Mouse (Mus musculus): ENCODE measurements around the gene Tex261. TPM values are rescaled to one million over a fixed set of nuclear protein-coding genes. Genes with fewer than 3 reads are reported as not detected.

Tex261 gene
- polyA plus RNA-seq (2016; fragmentation: Nextera tagmentation; extraction: Ambion mirVana) = 61.6 and 72.0 TPM in 2 replicates

- Histone ChIP-seq H3K9me3 (no peaks in the 10 kb centered on the region), H3K36me3 (replicated peaks) (peaks cover 18% of the 10 kb centered on the region), H3K9ac (peak within 1 kb of the TSS; percentile 90), H3K27me3 (no peaks in the 10 kb centered on the region), H3K4me3 (replicated peaks) (peak within 1 kb of the TSS; percentile 89), H3K4me1 (peaks cover 21% of the 10 kb centered on the region), H3K27ac (peak within 1 kb of the TSS; percentile 71), H3K4me2 (peak within 1 kb of the TSS; percentile 84)
- ATAC-seq (ENCODE audit: low FRiP score) = peak; percentile 96
- under 1% methylated on average over 42 of the region's 45 CpGs for WGBS
Observed at GRCm38 (mm10) chr6:83775638-83776293, at the start of gene Tex261. Gene Tex261 (minus strand): TSS chr6:83775813.

GRCm38 (mm10) chr6:83821856-83822255 is 46.2 kb upstream of the Tex261 start:
- peaks cover 4% of the 10 kb centered on the region; the same call in 1 of the 2 replicates for H3K9me3 ChIP-seq
- no peak overlapping the region for H3K4me2 ChIP-seq
- no peaks in the 10 kb centered on the region for H3K27me3 ChIP-seq
- ATAC-seq (ENCODE audit: low FRiP score) = no peak
- H3K4me1 ChIP-seq = peaks cover 16% of the 10 kb centered on the region
- no peak overlapping the region for H3K9ac ChIP-seq
- no peak overlapping the region for H3K4me3 ChIP-seq (replicated peaks)
- WGBS = 55% methylated on average over 2 of the region's 2 CpGs
- H3K27ac ChIP-seq = no peak overlapping the region
- peaks cover 9% of the 10 kb centered on the region; the same call in 1 of the 2 replicates for H3K36me3 ChIP-seq (replicated peaks)

- Histone ChIP-seq H3K36me3 (replicated peaks) (peaks cover 13% of the 10 kb centered on the region; the same call in 1 of the 2 replicates), H3K4me2 (no peak overlapping the region), H3K4me1 (peaks cover 16% of the 10 kb centered on the region), H3K9me3 (peaks cover 6% of the 10 kb centered on the region; the same call in 1 of the 2 replicates), H3K27ac (no peak overlapping the region), H3K9ac (no peak overlapping the region), H3K4me3 (replicated peaks) (no peak overlapping the region), H3K27me3 (no peaks in the 10 kb centered on the region)
- WGBS = 87% methylated on average over 2 of the region's 2 CpGs
- ATAC-seq (ENCODE audit: low FRiP score) = no peak
Observed at GRCm38 (mm10) chr6:83820727-83821515, 45.3 kb upstream of the Tex261 start.

- H3K9ac ChIP-seq = 0 out of 2 replicates have a peak overlapping the region, but pooled peaks have one; percentile 0
Observed at GRCm38 (mm10) chr6:83818996-83819395, 43.4 kb upstream of the Tex261 start.

GRCm38 (mm10) chr6:83815801-83816200 is 40.2 kb upstream of the Tex261 start:
- Histone ChIP-seq H3K4me3 (replicated peaks) (no peak overlapping the region), H3K27me3 (no peaks in the 10 kb centered on the region), H3K27ac (no peak overlapping the region), H3K36me3 (replicated peaks) (peaks cover 47% of the 10 kb centered on the region), H3K4me1 (peaks cover 12% of the 10 kb centered on the region), H3K9me3 (peaks cover 9% of the 10 kb centered on the region; the same call in 1 of the 2 replicates), H3K9ac (no peak overlapping the region), H3K4me2 (no peak overlapping the region)
- ATAC-seq (ENCODE audit: low FRiP score) = no peak
- WGBS = 92% methylated on average over 3 of the region's 3 CpGs

More at GRCm38 (mm10) chr6:83818996-83819395, 43.4 kb upstream of the Tex261 start:
- no peaks in the 10 kb centered on the region for H3K27me3 ChIP-seq
- H3K36me3 ChIP-seq (replicated peaks) = peaks cover 27% of the 10 kb centered on the region
- no peak for ATAC-seq (ENCODE audit: low FRiP score)
- peaks cover 16% of the 10 kb centered on the region for H3K4me1 ChIP-seq
- peak overlapping the region; percentile 47; the same call in 1 of the 2 replicates for H3K27ac ChIP-seq
- no peak overlapping the region for H3K4me3 ChIP-seq (replicated peaks)
- WGBS = 51% methylated on average over 1 of the region's 1 CpGs
- no peak overlapping the region for H3K4me2 ChIP-seq
- H3K9me3 ChIP-seq = peaks cover 9% of the 10 kb centered on the region; the same call in 1 of the 2 replicates

- Histone ChIP-seq H3K4me1 (no peaks in the 10 kb centered on the region), H3K9ac (no peak overlapping the region), H3K4me2 (no peak overlapping the region), H3K4me3 (replicated peaks) (no peak overlapping the region), H3K27me3 (no peaks in the 10 kb centered on the region), H3K36me3 (replicated peaks) (peaks cover 49% of the 10 kb centered on the region), H3K9me3 (no peaks in the 10 kb centered on the region), H3K27ac (no peak overlapping the region)
- no peak for ATAC-seq (ENCODE audit: low FRiP score)
- WGBS = 88% methylated on average over 3 of the region's 3 CpGs
Observed at GRCm38 (mm10) chr6:83802846-83803245, 27.2 kb upstream of the Tex261 start.

- H3K4me1 ChIP-seq = no peaks in the 10 kb centered on the region
- H3K4me2 ChIP-seq = no peak overlapping the region
- no peaks in the 10 kb centered on the region for H3K27me3 ChIP-seq
- no peaks in the 10 kb centered on the region for H3K9me3 ChIP-seq
- H3K4me3 ChIP-seq (replicated peaks) = no peak overlapping the region
- 85% methylated on average over 5 of the region's 5 CpGs for WGBS
- H3K27ac ChIP-seq = no peak overlapping the region
- ATAC-seq (ENCODE audit: low FRiP score) = no peak
- H3K36me3 ChIP-seq (replicated peaks) = peaks cover 44% of the 10 kb centered on the region
- H3K9ac ChIP-seq = no peak overlapping the region
Observed at GRCm38 (mm10) chr6:83802033-83802432, 26.4 kb upstream of the Tex261 start.

GRCm38 (mm10) chr6:83796686-83797085 is 21.1 kb upstream of the Tex261 start:
- no peaks in the 10 kb centered on the region for H3K9me3 ChIP-seq
- H3K9ac ChIP-seq = no peak overlapping the region
- 61% methylated on average over 3 of the region's 3 CpGs for WGBS
- no peak overlapping the region for H3K27ac ChIP-seq
- H3K4me3 ChIP-seq (replicated peaks) = no peak overlapping the region
- H3K4me1 ChIP-seq = peaks cover 10% of the 10 kb centered on the region
- H3K4me2 ChIP-seq = no peak overlapping the region
- peaks cover 19% of the 10 kb centered on the region for H3K36me3 ChIP-seq (replicated peaks)
- no peak for ATAC-seq (ENCODE audit: low FRiP score)
- H3K27me3 ChIP-seq = peaks cover 4% of the 10 kb centered on the region; the same call in 1 of the 2 replicates

GRCm38 (mm10) chr6:83795492-83795900 is 19.9 kb upstream of the Tex261 start:
- ATAC-seq (ENCODE audit: low FRiP score) = no peak
- Histone ChIP-seq H3K4me3 (replicated peaks) (peak overlapping the region; percentile 73), H3K27ac (peak overlapping the region; percentile 97), H3K36me3 (replicated peaks) (peaks cover 7% of the 10 kb centered on the region), H3K9me3 (no peaks in the 10 kb centered on the region), H3K4me2 (peak overlapping the region; percentile 81), H3K9ac (peak overlapping the region; percentile 79), H3K4me1 (peaks cover 10% of the 10 kb centered on the region), H3K27me3 (peaks cover 4% of the 10 kb centered on the region; the same call in 1 of the 2 replicates)
- 17% methylated on average over 13 of the region's 13 CpGs for WGBS

- Histone ChIP-seq H3K9me3 (no peaks in the 10 kb centered on the region), H3K27ac (peak within 1 kb of the TSS; percentile 97), H3K27me3 (peaks cover 4% of the 10 kb centered on the region; the same call in 1 of the 2 replicates), H3K4me2 (peak within 1 kb of the TSS; percentile 81), H3K4me3 (replicated peaks) (peak within 1 kb of the TSS; percentile 73), H3K9ac (peak within 1 kb of the TSS; percentile 79), H3K36me3 (replicated peaks) (peaks cover 4% of the 10 kb centered on the region; the same call in 1 of the 2 replicates), H3K4me1 (peaks cover 10% of the 10 kb centered on the region)
- WGBS = under 1% methylated on average over 43 of the region's 43 CpGs
- peak; percentile 95 for ATAC-seq (ENCODE audit: low FRiP score)
Observed at GRCm38 (mm10) chr6:83794760-83795296, 19.2 kb upstream of the Tex261 start, which contains the start of gene Nagk. Gene Nagk (plus strand): TSS chr6:83794982.

- ATAC-seq (ENCODE audit: low FRiP score) = no peak
- H3K9ac ChIP-seq = no peak overlapping the region
- 70% methylated on average over 4 of the region's 4 CpGs for whole genome bisulfite sequencing
Observed at GRCm38 (mm10) chr6:83791251-83791890, 15.8 kb upstream of the Tex261 start.

More at GRCm38 (mm10) chr6:83791251-83791890, 15.8 kb upstream of the Tex261 start:
- H3K36me3 ChIP-seq (replicated peaks) = no peaks in the 10 kb centered on the region
- H3K4me3 ChIP-seq (replicated peaks) = no peak overlapping the region
- H3K9me3 ChIP-seq = no peaks in the 10 kb centered on the region
- H3K4me1 ChIP-seq = peaks cover 12% of the 10 kb centered on the region
- H3K27ac ChIP-seq = no peak overlapping the region
- peaks cover 4% of the 10 kb centered on the region; the same call in 1 of the 2 replicates for H3K27me3 ChIP-seq
- H3K4me2 ChIP-seq = no peak overlapping the region
